Mouse (Mus musculus) thymus, adult 2 months (tissue): ENCODE data around the gene Dlx3. TPM values are rescaled to one million over a fixed set of nuclear protein-coding genes. Genes with fewer than 3 reads are reported as not detected.

ENCODE experiments used
- DNase-seq: peaks from one replicate; pipeline ENCODE4 v3.0.0; 2021
- H3K27ac ChIP-seq: fragments of 200-500 bp; 2 replicates; pipeline ENCODE4 v1.5.1; 2012; ENCODE audit warnings: low read length, control low read depth; ENCODE audit not compliant: control insufficient read depth, insufficient read depth
- H3K27me3 ChIP-seq: fragments of 200-500 bp; 2 replicates; pipeline ENCODE4 v1.6.1; 2012; ENCODE audit warnings: mild to moderate bottlenecking, low read length, moderate library complexity, mixed read lengths; ENCODE audit not compliant: control insufficient read depth, insufficient read depth
- H3K36me3 ChIP-seq: fragments of 200-500 bp; 2 replicates; pipeline ENCODE4 v1.6.1; 2012; ENCODE audit warnings: mild to moderate bottlenecking, low read length, moderate library complexity; ENCODE audit not compliant: control insufficient read depth, insufficient read depth
- H3K4me1 ChIP-seq: fragments of 200-500 bp; replicated peaks from 2 replicates; pipeline ENCODE4 v1.6.1; 2012; ENCODE audit warnings: low read length; ENCODE audit not compliant: control insufficient read depth, insufficient read depth
- H3K4me3 ChIP-seq: fragments of 200-500 bp; 2 replicates; pipeline ENCODE4 v1.5.1; 2012; ENCODE audit warnings: mild to moderate bottlenecking, low read length, control low read depth, moderate library complexity; ENCODE audit not compliant: control insufficient read depth, insufficient read depth
- CTCF ChIP-seq: fragments of 200-500 bp; IDR thresholded peaks from 2 replicates; pipeline ENCODE4 v1.5.1; 2012; ENCODE audit warnings: mild to moderate bottlenecking, control low read depth, low read length, moderate library complexity, borderline replicate concordance; ENCODE audit not compliant: control insufficient read depth, poor library complexity, insufficient read depth; ENCODE audit errors: extremely low read depth
- POLR2A ChIP-seq: fragments of 200-500 bp; IDR thresholded peaks from 2 replicates; pipeline ENCODE4 v1.6.1; 2012; ENCODE audit warnings: mild to moderate bottlenecking, low read length, control low read depth, moderate library complexity; ENCODE audit not compliant: control insufficient read depth, poor library complexity, insufficient read depth; ENCODE audit errors: extremely low read depth
- WGBS: fragments of 180-500 bp; shearing (Covaris S2); methylation state at CpG from one replicate; pipeline ENCODE4 v1.1.7; 2018; 5-methylcytosine and 5-hydroxymethylcytosine counted together
- polyA plus RNA-seq: library from polyadenylated mRNA; depleted of rRNA; stranded (reverse); fragments of >200 nt; gene quantifications from 2 replicates; pipeline ENCODE4 v1.2.3, GENCODE M21; 2012

Gene Dlx3
- polyA plus RNA-seq, 1 experiment = 1.0 TPM

GRCm38 (mm10) chr11:95074694-95075093 lies 45.2 kb upstream of the Dlx3 start:
- peaks cover 12% of the 10 kb centered on the region for H3K4me1 ChIP-seq
- 88% methylated on average over 4 of the region's 4 CpGs for WGBS
- H3K27me3 ChIP-seq = peaks cover 15% of the 10 kb centered on the region; the same call in 1 of the 2 replicates
- TF ChIP-seq POLR2A (no peak), CTCF (no peak)
- H3K36me3 ChIP-seq = no peaks in the 10 kb centered on the region
- DNase-seq = no peak
- no peak overlapping the region for H3K4me3 ChIP-seq
- no peak overlapping the region for H3K27ac ChIP-seq

GRCm38 (mm10) chr11:95075197-95076040 lies 44.5 kb upstream of the Dlx3 start:
- Histone ChIP-seq H3K27ac (no peak overlapping the region), H3K36me3 (no peaks in the 10 kb centered on the region), H3K4me3 (peak overlapping the region; percentile 43), H3K4me1 (peaks cover 12% of the 10 kb centered on the region), H3K27me3 (peaks cover 15% of the 10 kb centered on the region; the same call in 1 of the 2 replicates)
- 16% methylated on average over 19 of the region's 19 CpGs for WGBS
- no peak for TF ChIP-seq POLR2A
- TF ChIP-seq CTCF = no peak
- no peak for DNase-seq

- Histone ChIP-seq H3K4me1 (peaks cover 12% of the 10 kb centered on the region), H3K4me3 (peak overlapping the region; percentile 43), H3K36me3 (no peaks in the 10 kb centered on the region), H3K27me3 (peaks cover 15% of the 10 kb centered on the region; the same call in 1 of the 2 replicates), H3K27ac (no peak overlapping the region)
- 1% methylated on average over 42 of the region's 42 CpGs for WGBS
- DNase-seq = peak; percentile 71
- peak; percentile 49; the same call in 1 of the 2 replicates for TF ChIP-seq CTCF
- no peak for TF ChIP-seq POLR2A
Measured at GRCm38 (mm10) chr11:95076041-95076535, 43.8 kb upstream of the Dlx3 start.

- H3K36me3 ChIP-seq = no peaks in the 10 kb centered on the region
- 1% methylated on average over 42 of the region's 51 CpGs for WGBS
- TF ChIP-seq CTCF (no peak), POLR2A (no peak)
- H3K27me3 ChIP-seq = peaks cover 15% of the 10 kb centered on the region; the same call in 1 of the 2 replicates
- peak; percentile 48 for DNase-seq
- H3K27ac ChIP-seq = no peak within 1 kb of the TSS
- H3K4me3 ChIP-seq = peak within 1 kb of the TSS; percentile 43
- peaks cover 12% of the 10 kb centered on the region for H3K4me1 ChIP-seq
Measured at GRCm38 (mm10) chr11:95076536-95077111, 43.3 kb upstream of the Dlx3 start, which contains the start of gene Itga3. Gene Itga3, minus strand, starts transcription at chr11:95076801.

GRCm38 (mm10) chr11:95077956-95078355 lies 42.0 kb upstream of the Dlx3 start:
- H3K4me3 ChIP-seq = no peak overlapping the region
- H3K27me3 ChIP-seq = peaks cover 15% of the 10 kb centered on the region; the same call in 1 of the 2 replicates
- no peak overlapping the region for H3K27ac ChIP-seq
- TF ChIP-seq CTCF = no peak
- TF ChIP-seq POLR2A = no peak
- H3K4me1 ChIP-seq = peaks cover 18% of the 10 kb centered on the region
- no peak for DNase-seq
- H3K36me3 ChIP-seq = no peaks in the 10 kb centered on the region
- WGBS = 60% methylated on average over 7 of the region's 7 CpGs

- Histone ChIP-seq H3K27ac (no peak overlapping the region), H3K4me1 (peaks cover 23% of the 10 kb centered on the region), H3K4me3 (no peak overlapping the region), H3K27me3 (peaks cover 15% of the 10 kb centered on the region; the same call in 1 of the 2 replicates), H3K36me3 (no peaks in the 10 kb centered on the region)
- 91% methylated on average over 6 of the region's 6 CpGs for WGBS
- DNase-seq = no peak
- TF ChIP-seq POLR2A (no peak), CTCF (no peak)
Measured at GRCm38 (mm10) chr11:95079256-95079875, 40.6 kb upstream of the Dlx3 start.
